Mouse (Mus musculus) intestine, embryonic 16.5 days (tissue): ENCODE measurements around the gene Nme3. TPM values are rescaled to one million over a fixed set of nuclear protein-coding genes. Genes with fewer than 3 reads are reported as not detected.

Source experiments
- ATAC-seq: fragments of 200-750 bp; cut with Nextera tagmentation; 2 replicates; pipeline ENCODE4 v1.8.0; 2017; ENCODE audit warnings: moderate TSS enrichment, moderate library complexity
- H3K27ac ChIP-seq: fragments of 300-500 bp; sonication (generic); 2 replicates; pipeline ENCODE4 v1.5.1; 2014; ENCODE audit warnings: mild to moderate bottlenecking, low read length
- H3K27me3 ChIP-seq: fragments of 300-500 bp; sonication (generic); replicated peaks from 2 replicates; pipeline ENCODE4 v1.6.1; 2014; ENCODE audit warnings: low read length, control low read depth, mixed read lengths; ENCODE audit not compliant: control insufficient read depth, insufficient read depth
- H3K36me3 ChIP-seq: fragments of 300-500 bp; sonication (generic); 2 replicates; pipeline ENCODE4 v1.6.1; 2014; ENCODE audit warnings: low read length, control low read depth; ENCODE audit not compliant: control insufficient read depth, insufficient read depth
- H3K4me1 ChIP-seq: fragments of 300-500 bp; sonication (generic); 2 replicates; pipeline ENCODE4 v1.6.1; 2014; ENCODE audit warnings: low read length, control low read depth, mixed read lengths; ENCODE audit not compliant: control insufficient read depth, insufficient read depth
- H3K4me2 ChIP-seq: fragments of 300-500 bp; sonication (generic); 2 replicates; pipeline ENCODE4 v1.6.1; 2014; ENCODE audit warnings: low read depth, low read length, control low read depth
- H3K4me3 ChIP-seq: fragments of 300-500 bp; sonication (generic); 2 replicates; pipeline ENCODE4 v1.5.1; 2014; ENCODE audit warnings: mild to moderate bottlenecking, low read length
- H3K9ac ChIP-seq: fragments of 300-500 bp; sonication (generic); 2 replicates; pipeline ENCODE4 v1.6.1; 2014; ENCODE audit warnings: low read depth, low read length
- H3K9me3 ChIP-seq: fragments of 300-500 bp; sonication (generic); 2 replicates; pipeline ENCODE4 v1.6.1; 2016; ENCODE audit warnings: low read length, control low read depth; ENCODE audit not compliant: control insufficient read depth
- WGBS: fragments of 180-500 bp; shearing (Covaris S2); extraction: QIAGEN DNeasy Blood & Tissue Kit; methylation state at CpG from one replicate; pipeline ENCODE4 v1.1.7; 2014; 5-methylcytosine and 5-hydroxymethylcytosine counted together
- polyA plus RNA-seq: library from polyadenylated mRNA; unstranded; fragments of >200 nt; fragmentation: Nextera tagmentation; extraction: Ambion mirVana; gene quantifications from 2 replicates; pipeline ENCODE4 v1.2.1, GENCODE M21; 2015

Nme3 gene
- polyA plus RNA-seq, 1 experiment from 2014 or later = 76.8 TPM

DNA sequence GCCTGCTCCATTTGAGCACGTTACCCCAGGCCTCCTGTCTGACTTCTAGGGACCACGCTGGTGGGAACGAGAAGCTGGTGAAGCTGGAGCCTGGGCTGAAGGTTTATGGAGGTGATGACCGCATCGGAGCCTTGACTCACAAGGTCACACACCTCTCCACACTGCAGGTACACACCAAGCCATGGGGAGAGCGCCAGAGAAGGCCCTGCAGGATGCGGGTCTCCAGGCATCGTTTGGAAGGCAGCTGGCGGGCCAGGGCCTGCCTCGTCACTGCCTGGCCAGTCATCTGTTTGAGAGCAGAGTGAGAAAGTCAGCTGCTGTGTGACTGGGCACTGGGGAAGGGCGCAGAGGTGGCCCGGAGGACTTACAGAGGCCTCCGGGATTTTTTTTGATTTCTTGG is 39.7 kb upstream of the Nme3 start:
- Histone ChIP-seq H3K9me3 (no peaks in the 10 kb centered on the region), H3K27ac (no peak overlapping the region), H3K4me1 (peaks cover 2% of the 10 kb centered on the region), H3K27me3 (no peaks in the 10 kb centered on the region; the same call in 1 of the 2 replicates), H3K4me2 (no peak overlapping the region), H3K9ac (no peak overlapping the region), H3K4me3 (no peak overlapping the region), H3K36me3 (peaks cover 6% of the 10 kb centered on the region; the same call in 1 of the 2 replicates)
- ATAC-seq = no peak
- 92% methylated on average over 13 of the region's 13 CpGs for WGBS

DNA sequence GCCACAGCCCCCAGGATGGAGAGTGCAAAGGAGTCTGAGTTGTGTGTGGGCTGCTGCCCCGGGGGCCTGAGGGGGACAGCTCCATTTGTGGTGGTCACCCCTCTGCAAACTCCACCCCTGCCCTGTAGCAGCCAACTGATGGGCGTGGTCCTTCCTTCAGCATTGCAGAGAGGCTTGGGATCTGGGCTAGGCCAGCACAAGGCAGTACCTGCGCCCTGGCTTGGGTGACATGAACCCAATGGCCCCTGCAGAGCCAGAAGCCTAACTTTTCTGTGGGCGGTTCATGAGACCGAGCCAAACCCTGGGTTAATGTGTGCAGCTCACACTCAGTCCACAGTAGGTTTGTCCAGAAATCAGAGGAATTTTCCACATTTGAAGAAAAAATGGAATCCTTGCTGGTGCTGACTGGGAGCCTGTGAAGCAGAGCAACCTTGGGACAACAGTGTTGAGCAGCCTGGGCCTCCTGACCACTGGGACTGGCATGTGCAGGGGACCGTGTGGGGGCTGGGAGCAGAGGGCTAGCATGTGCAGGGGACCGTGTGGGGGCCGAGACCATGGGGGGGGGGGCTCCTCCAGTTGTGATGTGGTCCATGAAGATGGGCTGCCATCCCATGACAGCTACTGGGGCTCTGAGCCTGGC is 38.3 kb upstream of the Nme3 start:
- ATAC-seq = no peak
- 85% methylated on average over 8 of the region's 8 CpGs for WGBS
- Histone ChIP-seq H3K9me3 (no peaks in the 10 kb centered on the region), H3K4me1 (no peaks in the 10 kb centered on the region), H3K4me3 (no peak overlapping the region), H3K27ac (no peak overlapping the region), H3K9ac (no peak overlapping the region), H3K4me2 (no peak overlapping the region), H3K27me3 (no peaks in the 10 kb centered on the region), H3K36me3 (peaks cover 11% of the 10 kb centered on the region; the same call in 1 of the 2 replicates)

DNA sequence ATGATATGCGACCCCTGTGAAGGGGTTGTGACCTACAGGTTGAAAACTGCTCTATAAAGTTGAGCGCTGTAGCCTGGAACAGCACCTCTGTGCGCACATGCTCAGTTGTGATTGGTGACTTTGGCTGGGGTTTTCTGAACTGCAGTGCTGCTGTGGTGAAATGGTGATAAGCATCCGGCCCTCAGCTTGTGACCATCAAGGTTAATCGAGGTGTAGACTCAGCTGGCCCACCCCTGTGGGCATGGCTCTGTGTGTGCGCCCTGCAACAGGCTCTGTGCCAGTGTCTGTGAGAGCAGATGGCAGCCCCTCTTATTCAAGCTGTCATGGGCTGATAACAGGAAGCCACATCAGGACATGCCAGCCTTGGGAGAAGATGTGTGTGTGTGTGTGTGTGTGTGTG is 37.3 kb upstream of the Nme3 start:
- no peak overlapping the region for H3K4me2 ChIP-seq
- H3K27ac ChIP-seq = no peak overlapping the region
- no peaks in the 10 kb centered on the region for H3K27me3 ChIP-seq
- H3K9me3 ChIP-seq = no peaks in the 10 kb centered on the region
- H3K4me3 ChIP-seq = no peak overlapping the region
- WGBS = 87% methylated on average over 6 of the region's 6 CpGs
- no peak overlapping the region for H3K9ac ChIP-seq
- H3K36me3 ChIP-seq = 0 out of 2 replicates have a peak, but pooled peaks cover 8% of the 10 kb centered on the region
- H3K4me1 ChIP-seq = no peaks in the 10 kb centered on the region
- ATAC-seq = peak; percentile 73

DNA sequence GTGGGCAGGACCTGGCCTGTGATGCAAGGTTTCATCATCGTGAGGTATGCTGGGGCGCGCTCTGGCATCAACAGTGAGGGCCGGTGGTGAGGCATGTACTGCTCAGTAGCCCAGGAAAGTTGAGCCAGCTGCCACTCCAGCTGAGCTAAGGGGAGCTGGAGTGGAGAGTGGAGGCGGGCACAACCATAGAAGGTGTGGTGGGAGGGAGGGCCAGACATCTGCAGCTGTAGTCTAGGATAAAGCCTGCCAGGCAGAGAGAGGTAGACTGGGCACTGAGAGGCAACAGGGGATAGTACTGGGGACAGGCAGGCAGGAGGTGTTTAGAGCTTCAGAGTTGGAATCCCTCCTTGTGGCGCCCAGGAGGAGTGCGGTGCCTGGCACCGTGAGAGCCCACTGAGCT is 36.2 kb upstream of the Nme3 start:
- Histone ChIP-seq H3K4me2 (no peak overlapping the region), H3K4me3 (no peak overlapping the region), H3K4me1 (no peaks in the 10 kb centered on the region), H3K36me3 (0 out of 2 replicates have a peak, but pooled peaks cover 8% of the 10 kb centered on the region), H3K9ac (no peak overlapping the region), H3K9me3 (no peaks in the 10 kb centered on the region), H3K27ac (no peak overlapping the region), H3K27me3 (no peaks in the 10 kb centered on the region)
- ATAC-seq = peak; percentile 27; the same call in 1 of the 2 replicates
- 95% methylated on average over 8 of the region's 8 CpGs for WGBS

DNA sequence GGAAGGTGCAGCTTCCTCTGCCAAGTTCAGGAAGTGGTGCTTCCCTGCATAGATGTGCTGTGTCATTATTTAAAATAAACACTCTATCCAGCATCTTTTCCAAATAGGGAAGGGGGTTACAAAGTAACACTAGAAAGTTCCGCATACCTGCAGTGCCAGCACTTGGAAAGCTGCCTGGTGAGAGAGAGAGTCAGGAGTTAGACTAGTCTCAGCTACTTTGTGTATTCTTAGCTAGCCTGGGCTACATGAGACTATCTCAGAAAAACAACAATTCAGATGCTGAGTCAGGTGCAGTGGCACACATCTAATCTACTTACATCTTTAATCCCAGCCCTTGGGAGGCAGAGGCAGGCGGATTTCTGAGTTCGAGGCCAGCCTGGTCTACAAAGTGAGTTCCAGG is 34.5 kb upstream of the Nme3 start:
- H3K27ac ChIP-seq = no peak overlapping the region
- H3K4me2 ChIP-seq = no peak overlapping the region
- H3K9ac ChIP-seq = no peak overlapping the region
- 0 out of 2 replicates have a peak, but pooled peaks cover 11% of the 10 kb centered on the region for H3K36me3 ChIP-seq
- no peak overlapping the region for H3K4me3 ChIP-seq
- no peaks in the 10 kb centered on the region for H3K4me1 ChIP-seq
- ATAC-seq = no peak
- no peaks in the 10 kb centered on the region for H3K27me3 ChIP-seq
- 92% methylated on average over 3 of the region's 3 CpGs for WGBS
- H3K9me3 ChIP-seq = no peaks in the 10 kb centered on the region

DNA sequence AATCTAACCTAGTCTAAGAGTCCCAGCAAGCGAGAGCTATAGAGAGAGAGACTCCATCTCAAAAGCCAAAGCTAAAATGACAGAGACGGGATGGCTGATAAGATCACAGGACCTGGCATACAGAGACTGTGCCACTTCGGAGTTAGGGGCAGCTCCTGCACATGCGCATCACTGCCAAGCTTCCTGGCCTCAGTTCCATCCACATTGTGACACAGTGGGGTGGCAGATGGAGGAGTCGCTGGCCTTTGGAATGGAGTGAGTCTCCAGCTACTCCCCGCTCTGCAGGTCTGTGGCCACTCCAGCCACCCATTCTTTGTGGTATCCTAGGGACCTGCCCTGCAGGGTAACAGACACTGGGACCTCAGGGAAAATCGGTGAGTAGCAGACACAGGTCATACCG is 30.5 kb upstream of the Nme3 start, which contains the start of gene Igfals:
TSS of gene Igfals (plus strand) at position 222 of the 400 bp plus-strand sequence.
- Histone ChIP-seq H3K27me3 (no peaks in the 10 kb centered on the region), H3K9ac (no peak within 1 kb of the TSS), H3K4me3 (no peak within 1 kb of the TSS), H3K27ac (no peak within 1 kb of the TSS), H3K4me2 (no peak within 1 kb of the TSS), H3K9me3 (no peaks in the 10 kb centered on the region), H3K36me3 (0 out of 2 replicates have a peak, but pooled peaks cover 11% of the 10 kb centered on the region), H3K4me1 (no peaks in the 10 kb centered on the region)
- ATAC-seq = no peak
- WGBS = 87% methylated on average over 8 of the region's 8 CpGs

DNA sequence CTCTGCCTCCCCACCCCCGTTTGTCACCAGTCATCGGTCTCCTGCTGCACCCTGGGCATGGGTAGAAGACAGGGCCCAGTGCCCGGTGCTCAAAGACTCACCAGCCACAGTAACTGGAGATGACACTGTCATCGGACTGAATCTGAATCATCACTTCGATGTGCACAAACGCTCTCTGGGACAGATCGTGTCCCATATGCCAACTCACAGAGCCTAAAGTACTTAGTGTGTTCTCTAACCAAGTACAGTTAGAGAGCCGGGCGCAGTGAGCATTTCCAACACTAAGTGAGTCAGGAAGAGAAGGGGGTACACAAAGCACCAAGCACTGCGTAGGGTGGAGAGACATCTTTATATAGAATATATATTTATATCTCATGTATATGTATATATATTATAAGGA is 28.4 kb upstream of the Nme3 start:
- Histone ChIP-seq H3K27ac (no peak overlapping the region), H3K36me3 (0 out of 2 replicates have a peak, but pooled peaks cover 3% of the 10 kb centered on the region)
- whole genome bisulfite sequencing = 95% methylated on average over 10 of the region's 10 CpGs

DNA sequence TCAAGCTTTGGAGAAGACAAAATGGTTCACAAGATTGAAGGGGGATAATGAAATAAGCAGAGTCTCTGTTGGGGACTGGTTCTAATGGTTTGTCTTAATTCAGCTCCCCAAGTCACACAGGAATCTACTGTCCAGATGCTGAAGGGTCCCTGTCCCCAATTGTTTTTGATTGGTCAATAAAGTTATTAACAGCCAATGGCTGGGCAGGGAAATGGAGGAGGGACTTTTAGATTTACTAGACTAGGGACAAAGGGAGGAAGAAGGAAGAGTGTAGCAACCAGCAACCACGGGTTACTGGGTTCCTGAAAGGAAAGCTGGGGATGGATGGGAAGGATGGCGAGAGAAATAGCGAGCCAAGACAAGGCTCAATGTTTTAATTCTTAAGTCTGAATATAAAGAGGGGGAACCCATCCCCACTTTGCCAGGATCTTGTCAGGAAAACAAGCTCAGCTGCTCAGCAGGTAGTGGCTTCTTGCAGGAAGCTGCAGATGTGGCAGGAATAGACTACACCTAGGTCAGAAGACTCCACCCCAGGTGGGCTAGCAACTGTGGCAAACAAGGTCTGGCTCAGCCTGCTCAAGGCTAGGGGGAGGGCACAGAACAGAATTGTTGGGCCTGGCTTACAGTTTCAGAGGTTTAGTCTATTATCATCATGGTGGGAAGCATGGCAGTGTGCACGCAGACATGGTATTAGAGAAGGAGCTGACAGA is 22.4 kb upstream of the Nme3 start:
- WGBS = 52% methylated on average over 4 of the region's 4 CpGs
- no peak for ATAC-seq

More for the DNA sequence above, 28.4 kb upstream of the Nme3 start:
- H3K4me2 ChIP-seq = no peak overlapping the region
- H3K9me3 ChIP-seq = no peaks in the 10 kb centered on the region
- H3K4me1 ChIP-seq = no peaks in the 10 kb centered on the region
- no peak overlapping the region for H3K4me3 ChIP-seq
- ATAC-seq = no peak
- H3K27me3 ChIP-seq = no peaks in the 10 kb centered on the region
- no peak overlapping the region for H3K9ac ChIP-seq

DNA sequence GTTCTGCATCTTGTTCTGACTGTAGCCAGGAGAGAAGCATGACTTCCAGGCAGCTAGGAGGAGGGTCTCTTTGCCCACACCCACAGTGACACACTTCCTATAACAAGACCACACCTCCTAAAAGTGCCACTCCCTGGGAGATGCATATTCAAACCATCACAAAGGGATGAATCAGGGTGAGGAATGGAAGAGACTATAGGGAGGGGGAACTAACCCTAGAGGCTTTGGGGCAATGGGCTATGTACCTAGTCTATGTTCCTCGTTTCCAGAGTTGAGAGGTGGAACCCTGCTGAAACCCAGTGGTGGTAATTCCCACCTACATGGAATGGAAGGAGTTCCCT is 21.9 kb upstream of the Nme3 start:
- Histone ChIP-seq H3K9me3 (no peaks in the 10 kb centered on the region), H3K36me3 (no peaks in the 10 kb centered on the region), H3K4me1 (peaks cover 10% of the 10 kb centered on the region), H3K27me3 (no peaks in the 10 kb centered on the region), H3K4me3 (no peak overlapping the region), H3K9ac (no peak overlapping the region), H3K4me2 (no peak overlapping the region), H3K27ac (no peak overlapping the region)
- ATAC-seq = no peak
- 50% methylated on average over 1 of the region's 1 CpGs for WGBS

More for the DNA sequence above, 22.4 kb upstream of the Nme3 start:
- no peaks in the 10 kb centered on the region for H3K27me3 ChIP-seq
- H3K4me1 ChIP-seq = peaks cover 10% of the 10 kb centered on the region
- H3K36me3 ChIP-seq = no peaks in the 10 kb centered on the region
- no peak overlapping the region for H3K4me2 ChIP-seq
- H3K27ac ChIP-seq = no peak overlapping the region
- no peak overlapping the region for H3K9ac ChIP-seq
- no peaks in the 10 kb centered on the region for H3K9me3 ChIP-seq
- no peak overlapping the region for H3K4me3 ChIP-seq
